Mouse (Mus musculus): ENCODE data around the gene Ring1. TPM values are rescaled to one million over a fixed set of nuclear protein-coding genes. Genes with fewer than 3 reads are reported as not detected.
A peak's percentile ranks its signal among the peaks of the same experiment; 100 is the strongest.
"Not testable (repeated sequence)": the region's sequence is repeated elsewhere in the genome, so short reads cannot be mapped to it uniquely, and the experiment has no call there.

Gene Ring1
- polyA plus RNA-seq, 1 experiment from 2014 or later: 7.1 TPM

DNA sequence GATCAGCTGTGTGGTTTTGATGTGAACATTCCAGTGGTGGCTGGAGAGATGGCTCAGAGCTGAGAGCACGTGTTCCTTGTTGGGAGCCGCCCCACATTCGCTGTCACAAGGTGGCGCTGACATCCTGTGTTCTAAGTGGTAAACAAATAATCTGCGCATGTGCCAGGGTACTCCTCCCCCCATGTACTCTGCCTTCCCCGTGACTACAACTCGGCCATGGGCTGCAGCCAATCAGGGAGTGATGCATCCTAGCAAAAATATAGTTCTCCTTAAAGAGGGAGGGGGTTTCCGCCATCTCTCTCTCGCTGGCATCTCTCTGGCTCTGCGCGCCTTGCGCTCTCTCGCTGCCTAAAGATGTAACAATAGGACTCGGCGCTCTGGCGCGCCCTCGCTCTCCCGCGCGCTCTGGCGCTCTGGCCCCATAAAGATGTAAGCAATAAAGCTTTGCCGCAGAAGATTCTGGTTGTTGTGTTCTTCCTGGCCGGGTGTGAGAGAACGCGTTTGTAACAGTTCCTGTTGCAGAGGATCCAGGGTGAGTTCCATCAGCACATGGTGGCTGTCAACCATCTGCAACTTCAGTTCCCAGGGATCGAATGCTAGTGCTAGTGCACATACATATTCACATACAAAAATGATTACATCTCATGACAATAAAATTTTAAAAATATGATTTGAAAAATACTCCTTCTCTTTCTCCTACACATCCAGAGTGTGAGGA, 43.1 kb downstream of the Ring1 start:
- peak overlapping the region; percentile 56 for H3K4me2 ChIP-seq
- ATAC-seq (ENCODE audit: low FRiP score) (peak; percentile 94), DNase-seq (ENCODE audit: low spot score, missing footprints) (peak; percentile 99)
- H3K9me3 ChIP-seq (ENCODE audit: control insufficient read depth, low read length); H3K4me1 ChIP-seq (ENCODE audit: control insufficient read depth, insufficient read depth, low read length); H3K36me3 ChIP-seq (ENCODE audit: control insufficient read depth, insufficient read depth, low read length): not testable (repeated sequence)
- H3K27ac ChIP-seq (ENCODE audit: low read depth, low read length): peak overlapping the region; percentile 72
- peaks cover 29% of the 10 kb centered on the region for H3K27me3 ChIP-seq (ENCODE audit: control insufficient read depth, insufficient read depth, low read length)
- peak overlapping the region; percentile 44 for H3K4me3 ChIP-seq (ENCODE audit: low read depth, low read length)
- H3K9ac ChIP-seq (ENCODE audit: low read length): peak overlapping the region; percentile 61
- under 1% methylated on average over 27 of the region's 27 CpGs for WGBS

DNA sequence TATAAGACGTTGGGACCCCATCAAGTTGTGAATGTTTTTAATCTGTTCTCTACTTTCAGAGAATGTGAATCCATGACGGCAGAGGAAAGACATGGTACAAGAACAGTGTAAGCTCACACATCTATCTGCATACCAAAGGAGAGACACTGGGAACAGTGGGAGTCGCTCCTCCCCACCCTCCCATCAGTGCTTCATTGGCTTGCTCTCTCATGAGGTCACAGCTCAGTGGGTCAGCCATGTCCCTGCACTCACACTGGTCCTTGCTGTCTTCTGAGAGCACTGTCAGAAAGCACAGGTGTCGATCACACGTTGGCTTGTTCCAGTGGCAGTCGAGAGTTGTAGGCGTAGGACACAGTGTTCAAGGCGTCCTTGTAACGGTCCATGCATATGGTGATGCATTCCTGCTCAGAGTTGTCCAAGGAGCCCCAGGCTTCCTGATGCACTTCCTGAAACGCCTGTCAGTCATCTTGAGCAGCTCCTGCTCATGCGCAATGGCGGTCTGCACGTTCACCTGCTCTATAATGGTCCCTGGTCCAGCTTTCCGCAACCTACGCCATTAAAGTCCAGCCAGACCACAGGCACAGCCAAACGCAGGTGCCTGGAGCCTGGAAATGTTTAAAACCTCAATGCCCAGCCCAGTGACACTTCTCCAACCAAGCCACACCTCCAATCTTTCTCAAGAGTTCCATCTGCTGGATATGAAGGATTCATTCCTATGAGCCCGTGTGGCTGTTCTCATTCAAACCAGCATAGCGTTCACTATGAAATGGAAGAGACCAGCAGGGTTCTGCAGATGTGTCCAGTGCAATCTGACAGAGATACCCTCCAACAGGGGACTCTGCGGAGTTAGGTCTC, 44.1 kb downstream of the Ring1 start:
- no peaks in the 10 kb centered on the region for H3K9me3 ChIP-seq (ENCODE audit: control insufficient read depth, low read length)
- H3K4me3 ChIP-seq (ENCODE audit: low read depth, low read length): no peak overlapping the region; the same call in 1 of the 2 replicates
- ATAC-seq (ENCODE audit: low FRiP score): no peak; the same call in 1 of the 2 replicates
- no peak overlapping the region for H3K9ac ChIP-seq (ENCODE audit: low read length)
- peaks cover 29% of the 10 kb centered on the region for H3K27me3 ChIP-seq (ENCODE audit: control insufficient read depth, insufficient read depth, low read length)
- H3K4me1 ChIP-seq (ENCODE audit: control insufficient read depth, insufficient read depth, low read length): peaks cover 7% of the 10 kb centered on the region
- no peak for DNase-seq (ENCODE audit: low spot score, missing footprints)
- 0 out of 2 replicates have a peak overlapping the region, but pooled peaks have one; percentile 6 for H3K4me2 ChIP-seq
- H3K36me3 ChIP-seq (ENCODE audit: control insufficient read depth, insufficient read depth, low read length): no peaks in the 10 kb centered on the region
- WGBS: 79% methylated on average over 19 of the region's 19 CpGs
- H3K27ac ChIP-seq (ENCODE audit: low read depth, low read length): no peak overlapping the region

DNA sequence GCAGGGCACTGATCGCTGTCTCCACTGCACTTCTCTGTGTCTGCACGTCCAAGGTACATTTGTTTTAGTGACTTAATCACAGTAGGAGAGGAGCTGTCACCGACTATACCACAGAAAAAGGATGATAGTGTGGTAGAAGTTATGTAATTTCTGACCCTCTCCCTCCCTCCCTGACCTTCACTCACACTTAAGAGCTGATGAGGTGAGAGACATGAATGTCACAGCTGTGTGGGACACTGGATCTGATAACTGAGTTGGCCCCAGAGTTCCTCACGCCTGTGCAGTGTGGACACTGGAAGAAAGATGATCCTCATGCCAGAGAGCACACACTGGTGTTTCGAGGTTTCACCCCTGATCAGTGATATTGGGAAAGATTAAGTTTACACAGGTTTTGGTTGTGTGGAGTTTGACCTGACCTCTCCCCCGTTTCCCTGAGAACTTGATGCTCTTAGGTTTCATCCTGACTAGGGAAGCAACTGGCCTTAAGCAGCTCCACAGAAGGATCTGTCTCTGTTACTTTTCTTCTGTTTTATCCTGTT, 44.9 kb downstream of the Ring1 start:
- Histone ChIP-seq H3K27ac (ENCODE audit: low read depth, low read length) (no peak overlapping the region), H3K36me3 (ENCODE audit: control insufficient read depth, insufficient read depth, low read length) (no peaks in the 10 kb centered on the region), H3K9me3 (ENCODE audit: control insufficient read depth, low read length) (no peaks in the 10 kb centered on the region), H3K4me1 (ENCODE audit: control insufficient read depth, insufficient read depth, low read length) (peaks cover 7% of the 10 kb centered on the region), H3K9ac (ENCODE audit: low read length) (no peak overlapping the region), H3K4me2 (no peak overlapping the region), H3K4me3 (ENCODE audit: low read depth, low read length) (no peak overlapping the region), H3K27me3 (ENCODE audit: control insufficient read depth, insufficient read depth, low read length) (peaks cover 29% of the 10 kb centered on the region)
- ATAC-seq (ENCODE audit: low FRiP score): no peak
- WGBS: 79% methylated on average over 6 of the region's 6 CpGs
- DNase-seq (ENCODE audit: low spot score, missing footprints): no peak

DNA sequence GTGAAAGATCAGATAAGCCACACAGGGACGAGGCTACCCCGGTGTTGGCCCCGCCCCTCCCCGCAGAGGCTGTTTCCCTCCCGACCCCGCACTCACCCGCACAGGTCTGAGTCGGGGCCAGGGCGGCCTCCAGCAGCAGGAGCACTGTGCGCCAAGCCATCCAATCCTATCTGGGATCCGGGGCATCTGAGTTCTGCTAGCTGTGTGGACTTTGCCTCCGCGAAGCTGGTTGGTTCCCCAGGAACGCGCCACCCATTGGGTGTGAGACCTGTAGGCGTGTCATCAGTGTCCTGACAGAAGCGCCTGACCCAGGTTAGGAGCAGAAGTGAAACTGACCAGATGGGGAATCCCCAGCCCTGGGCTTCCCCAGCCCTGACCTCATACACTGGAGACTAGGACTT, 45.8 kb downstream of the Ring1 start:
- H3K9ac ChIP-seq (ENCODE audit: low read length): peak overlapping the region; percentile 24; the same call in 1 of the 2 replicates
- peak overlapping the region; percentile 30 for H3K4me3 ChIP-seq (ENCODE audit: low read depth, low read length)
- DNase-seq (ENCODE audit: low spot score, missing footprints) (peak; percentile 89), ATAC-seq (ENCODE audit: low FRiP score) (no peak)
- H3K9me3 ChIP-seq (ENCODE audit: control insufficient read depth, low read length): no peaks in the 10 kb centered on the region
- no peaks in the 10 kb centered on the region for H3K36me3 ChIP-seq (ENCODE audit: control insufficient read depth, insufficient read depth, low read length)
- H3K4me2 ChIP-seq: peak overlapping the region; percentile 44
- peaks cover 29% of the 10 kb centered on the region for H3K27me3 ChIP-seq (ENCODE audit: control insufficient read depth, insufficient read depth, low read length)
- WGBS: under 1% methylated on average over 17 of the region's 17 CpGs
- peaks cover 7% of the 10 kb centered on the region for H3K4me1 ChIP-seq (ENCODE audit: control insufficient read depth, insufficient read depth, low read length)
- no peak overlapping the region for H3K27ac ChIP-seq (ENCODE audit: low read depth, low read length)

DNA sequence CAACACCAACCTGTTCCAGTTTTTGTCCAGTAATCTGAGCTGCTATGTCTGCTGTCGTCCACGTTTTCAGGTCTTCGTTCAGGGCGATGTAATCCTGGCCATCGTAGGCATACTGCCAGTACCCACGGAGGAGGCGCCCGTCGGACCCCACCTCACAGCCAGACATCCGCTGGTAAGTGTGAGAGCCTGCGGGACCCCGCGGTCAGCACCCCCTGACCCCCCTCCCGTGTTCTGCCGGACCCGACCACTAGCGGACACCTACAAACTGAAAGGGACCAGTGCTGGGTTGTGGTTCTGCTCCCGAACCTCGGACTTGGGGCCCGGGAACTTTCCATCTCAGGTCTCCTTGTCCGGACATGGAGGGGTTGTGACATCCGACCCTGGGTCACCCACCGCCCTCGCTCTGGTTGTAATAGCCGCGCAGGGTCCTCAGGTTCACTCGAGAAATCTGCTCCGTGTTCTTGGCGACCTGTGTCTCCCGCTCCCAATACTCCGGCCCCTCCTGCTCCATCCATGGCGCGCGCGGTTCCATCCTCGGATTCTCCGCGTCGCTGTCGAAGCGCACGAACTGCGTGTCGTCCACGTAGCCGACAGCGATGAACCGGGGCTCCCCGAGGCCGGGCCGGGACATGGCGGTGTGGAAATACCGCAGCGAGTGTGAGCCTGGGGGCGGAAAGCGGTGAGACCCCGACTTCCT, 46.5 kb downstream of the Ring1 start:
- 2% methylated on average over 57 of the region's 57 CpGs for WGBS
- peaks cover 29% of the 10 kb centered on the region for H3K27me3 ChIP-seq (ENCODE audit: control insufficient read depth, insufficient read depth, low read length)

DNA sequence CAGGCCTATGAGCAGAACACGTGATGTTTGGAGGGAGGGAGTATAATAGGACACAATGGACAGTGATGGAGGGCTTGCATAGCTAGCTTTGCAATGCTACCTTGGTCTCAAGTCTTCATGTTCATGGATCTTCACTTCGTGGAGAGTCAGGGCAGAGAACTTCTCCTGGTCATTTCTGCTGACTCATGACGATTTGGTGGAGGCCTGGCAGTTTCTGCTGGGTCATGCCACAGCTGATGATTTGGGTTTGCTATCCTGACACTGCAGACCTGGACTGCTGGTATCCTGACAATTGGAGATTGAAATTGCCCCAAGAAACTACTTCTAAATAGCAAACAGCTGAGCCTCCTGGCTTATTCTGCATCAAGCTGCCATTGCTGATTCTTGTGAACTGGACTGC, 50.9 kb downstream of the Ring1 start:
- no peak for ATAC-seq (ENCODE audit: low FRiP score)
- Histone ChIP-seq H3K27me3 (ENCODE audit: control insufficient read depth, insufficient read depth, low read length) (peaks cover 16% of the 10 kb centered on the region), H3K36me3 (ENCODE audit: control insufficient read depth, insufficient read depth, low read length) (no peaks in the 10 kb centered on the region), H3K27ac (ENCODE audit: low read depth, low read length) (no peak overlapping the region), H3K9me3 (ENCODE audit: control insufficient read depth, low read length) (no peaks in the 10 kb centered on the region), H3K4me2 (no peak overlapping the region), H3K4me1 (ENCODE audit: control insufficient read depth, insufficient read depth, low read length) (peaks cover 3% of the 10 kb centered on the region; the same call in 1 of the 2 replicates), H3K4me3 (ENCODE audit: low read depth, low read length) (no peak overlapping the region), H3K9ac (ENCODE audit: low read length) (no peak overlapping the region)
- 76% methylated on average over 3 of the region's 3 CpGs for WGBS
- DNase-seq (ENCODE audit: low spot score, missing footprints): no peak

More for the DNA sequence above, 46.5 kb downstream of the Ring1 start:
- Histone ChIP-seq H3K27ac (ENCODE audit: low read depth, low read length) (no peak overlapping the region), H3K9me3 (ENCODE audit: control insufficient read depth, low read length) (no peaks in the 10 kb centered on the region), H3K4me2 (peak overlapping the region; percentile 44), H3K9ac (ENCODE audit: low read length) (peak overlapping the region; percentile 24; the same call in 1 of the 2 replicates), H3K4me1 (ENCODE audit: control insufficient read depth, insufficient read depth, low read length) (peaks cover 7% of the 10 kb centered on the region), H3K4me3 (ENCODE audit: low read depth, low read length) (peak overlapping the region; percentile 30), H3K36me3 (ENCODE audit: control insufficient read depth, insufficient read depth, low read length) (no peaks in the 10 kb centered on the region)
- peak; percentile 86 for DNase-seq (ENCODE audit: low spot score, missing footprints)
- ATAC-seq (ENCODE audit: low FRiP score): no peak

DNA sequence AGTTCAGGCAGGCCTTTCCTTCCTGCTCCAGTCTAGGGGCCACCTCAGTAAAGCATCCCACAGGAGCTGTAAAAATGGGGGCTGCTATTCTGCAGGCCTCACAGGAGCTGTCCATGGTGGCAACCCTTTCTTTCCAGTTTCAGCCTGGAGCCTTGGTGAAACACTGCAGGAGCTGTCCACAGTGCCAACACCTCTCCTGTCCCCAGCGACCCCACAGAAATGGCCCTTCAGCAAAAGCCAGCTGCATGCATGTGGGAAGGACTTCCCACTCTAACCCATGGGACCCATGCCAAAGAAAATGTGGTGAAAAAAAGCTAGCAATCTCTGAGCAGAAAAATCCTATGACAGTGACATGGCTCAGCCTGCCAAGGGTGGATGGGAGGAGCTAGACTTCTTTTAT, 51.8 kb downstream of the Ring1 start:
- H3K36me3 ChIP-seq (ENCODE audit: control insufficient read depth, insufficient read depth, low read length): no peaks in the 10 kb centered on the region
- no peak for ATAC-seq (ENCODE audit: low FRiP score)
- H3K9me3 ChIP-seq (ENCODE audit: control insufficient read depth, low read length): no peaks in the 10 kb centered on the region
- no peak overlapping the region for H3K4me3 ChIP-seq (ENCODE audit: low read depth, low read length)
- peaks cover 7% of the 10 kb centered on the region for H3K27me3 ChIP-seq (ENCODE audit: control insufficient read depth, insufficient read depth, low read length)
- WGBS: 13% methylated on average over 1 of the region's 1 CpGs
- H3K4me1 ChIP-seq (ENCODE audit: control insufficient read depth, insufficient read depth, low read length): no peaks in the 10 kb centered on the region
- no peak overlapping the region for H3K9ac ChIP-seq (ENCODE audit: low read length)
- no peak overlapping the region for H3K4me2 ChIP-seq
- no peak overlapping the region for H3K27ac ChIP-seq (ENCODE audit: low read depth, low read length)
- DNase-seq (ENCODE audit: low spot score, missing footprints): no peak

All from midbrain, embryonic 11.5 days (tissue).